8 mouse cellular contexts compared by ENCODE assay signal in the genomic region with DNA sequence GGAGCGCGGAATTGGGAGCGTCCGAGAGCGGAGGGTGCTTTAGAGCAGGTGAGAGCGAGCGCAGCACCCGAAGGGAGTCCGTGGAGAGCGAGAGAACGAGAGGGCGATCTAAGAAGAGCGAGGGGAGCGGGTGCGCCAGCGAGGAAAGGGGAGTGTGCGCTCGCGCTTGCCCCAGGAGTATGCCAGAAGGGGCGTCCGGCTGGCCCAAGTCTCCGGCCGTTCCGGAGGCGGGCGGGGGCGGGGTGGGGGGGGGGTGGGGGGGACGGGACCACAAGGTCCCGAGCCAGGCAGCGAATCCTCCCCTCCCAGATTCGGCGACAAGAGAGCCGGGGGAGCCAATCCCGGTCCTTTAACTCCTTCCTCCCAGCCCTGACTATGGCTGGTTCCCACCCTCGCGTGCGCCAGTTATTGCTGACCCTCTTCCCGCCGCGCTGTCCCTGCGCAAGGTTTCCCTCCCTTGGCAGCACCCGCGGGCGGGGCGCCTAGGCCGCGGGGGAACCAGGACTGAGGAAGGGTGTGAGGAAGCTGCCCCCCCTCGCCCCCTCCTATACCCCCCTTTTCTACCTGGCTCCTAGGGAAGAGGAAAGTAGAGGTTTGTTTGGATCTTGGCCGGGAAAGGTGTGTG. TPM values are rescaled to one million over a fixed set of nuclear protein-coding genes. Genes with fewer than 3 reads are reported as not detected.
DNase-seq lines count a peak whose midpoint lies in the region; ATAC-seq and TF ChIP-seq lines count a peak whose summit lies in the region.

A gene (minus strand): TSS at position 181 of the 625 bp plus-strand sequence.

- H3K4me2 ChIP-seq in hindbrain, embryonic 12.5 days (replicated peaks): peak within 1 kb of the TSS; percentile 90
- peak within 1 kb of the TSS; percentile 96 for H3K4me2 ChIP-seq in limb, embryonic 13.5 days (replicated peaks)
- H3K4me2 ChIP-seq in midbrain, embryonic 12.5 days (replicated peaks): peak within 1 kb of the TSS; percentile 86

- H3K4me3 ChIP-seq in ES-E14 (ENCODE audit: insufficient read depth in 1 of 2, low read depth in 1 of 2, low read length in 2 of 2, poor library complexity in 1 of 2, severe bottlenecking in 1 of 2): peak within 1 kb of the TSS; percentile 73 to 75
- H3K4me3 ChIP-seq in hindbrain, embryonic 12.5 days: peak within 1 kb of the TSS; percentile 48
- peak within 1 kb of the TSS; percentile 54 for H3K4me3 ChIP-seq in limb, embryonic 13.5 days
- peak within 1 kb of the TSS; percentile 53 for H3K4me3 ChIP-seq in midbrain, embryonic 12.5 days

- ATAC-seq in hindbrain, embryonic 12.5 days (ENCODE audit: low FRiP score): peak; percentile 71
- ATAC-seq in limb, embryonic 13.5 days (ENCODE audit: low FRiP score, low read depth): peak; percentile 49
- ATAC-seq in midbrain, embryonic 12.5 days (ENCODE audit: low FRiP score, low read depth): peak; percentile 55

- H3K36me3 ChIP-seq in ES-E14 (ENCODE audit: control insufficient read depth, insufficient read depth, low read length, poor library complexity, severe bottlenecking): no peaks in the 10 kb centered on the region; the same call in 1 of the 2 replicates
- no peaks in the 10 kb centered on the region for H3K36me3 ChIP-seq in hindbrain, embryonic 12.5 days
- no peaks in the 10 kb centered on the region for H3K36me3 ChIP-seq in limb, embryonic 13.5 days
- no peaks in the 10 kb centered on the region for H3K36me3 ChIP-seq in midbrain, embryonic 12.5 days

- WGBS in hindbrain, embryonic 12.5 days: under 1% methylated on average over 35 of the region's 49 CpGs
- under 1% methylated on average over 32 of the region's 49 CpGs for WGBS in limb, embryonic 13.5 days
- WGBS in midbrain, embryonic 12.5 days: 2% methylated on average over 35 of the region's 49 CpGs

- no peak within 1 kb of the TSS for H3K27ac ChIP-seq in ES-E14 (ENCODE audit: insufficient read depth, low read depth, low read length, poor library complexity, severe bottlenecking)
- no peak within 1 kb of the TSS for H3K27ac ChIP-seq in hindbrain, embryonic 12.5 days
- H3K27ac ChIP-seq in limb, embryonic 13.5 days: no peak within 1 kb of the TSS
- no peak within 1 kb of the TSS for H3K27ac ChIP-seq in midbrain, embryonic 12.5 days (replicated peaks)

- peaks cover 54% of the 10 kb centered on the region for H3K27me3 ChIP-seq in hindbrain, embryonic 12.5 days
- peaks cover 64% of the 10 kb centered on the region for H3K27me3 ChIP-seq in limb, embryonic 13.5 days
- peaks cover 66% of the 10 kb centered on the region for H3K27me3 ChIP-seq in midbrain, embryonic 12.5 days

- peak within 1 kb of the TSS; percentile 76 for H3K9ac ChIP-seq in ES-E14 (ENCODE audit: insufficient read depth, low read depth, low read length, poor library complexity, severe bottlenecking)
- H3K9ac ChIP-seq in hindbrain, embryonic 12.5 days: peak within 1 kb of the TSS; percentile 51
- H3K9ac ChIP-seq in limb, embryonic 13.5 days: peak within 1 kb of the TSS; percentile 66
- H3K9ac ChIP-seq in midbrain, embryonic 12.5 days (replicated peaks): peak within 1 kb of the TSS; percentile 46; the same call in 1 of the 2 replicates

- in situ Hi-C loops in ES-E14 (cut with MboI; ENCODE audit: low sequenced_read_pairs in 2 of 2, unreplicated experiment in 2 of 2): loop anchor here in 1 of 2 experiments (5.0 kb wide), 1 partner anchor 48 kb away; no protein-coding TSS in a partner anchor

- DNase-seq in ES-E14 (ENCODE audit: low read depth, low spot score): no peak
- DNase-seq in adrenal gland, postnatal 36 days: peak; percentile 80 to 85
- peak; percentile 34 for DNase-seq in gastrocnemius, adult 18-20 months (ENCODE audit: low spot score)
- DNase-seq in yolk sac, embryonic 10.5 days (ENCODE audit: low spot score): peak; percentile 73
- DNase-seq in layer of hippocampus, adult 9-10 months (ENCODE audit: low spot score): no peak

- no peaks in the 10 kb centered on the region for H3K9me3 ChIP-seq in ES-E14 (ENCODE audit: control insufficient read depth, insufficient read depth, low read depth, low read length)
- H3K9me3 ChIP-seq in hindbrain, embryonic 12.5 days (replicated peaks): no peaks in the 10 kb centered on the region
- no peaks in the 10 kb centered on the region for H3K9me3 ChIP-seq in limb, embryonic 13.5 days
- H3K9me3 ChIP-seq in midbrain, embryonic 12.5 days: no peaks in the 10 kb centered on the region

- no peaks in the 10 kb centered on the region; a peak in 1 of 4 replicates for H3K4me1 ChIP-seq in ES-E14 (ENCODE audit: control insufficient read depth in 2 of 2, insufficient read depth in 2 of 2, low read length in 2 of 2, poor library complexity in 1 of 2)
- peaks cover 12% of the 10 kb centered on the region for H3K4me1 ChIP-seq in hindbrain, embryonic 12.5 days
- H3K4me1 ChIP-seq in limb, embryonic 13.5 days: peaks cover 14% of the 10 kb centered on the region
- H3K4me1 ChIP-seq in midbrain, embryonic 12.5 days: peaks cover 14% of the 10 kb centered on the region

TF ChIP-seq in ES-E14, 5 proteins besides CTCF, POLR2A, EP300 and RAD21:
- TF ChIP-seq ZC3H11A (IDR thresholded peaks at IDR 0.05; ENCODE audit: borderline replicate concordance, low read depth, low read length): no peak
- TF ChIP-seq ZNF384 (IDR thresholded peaks at IDR 0.05; ENCODE audit: low read depth, low read length): no peak
- no peak for TF ChIP-seq MAFK (IDR thresholded peaks at IDR 0.05; ENCODE audit: insufficient read depth, low read depth, low read length)
- TF ChIP-seq HCFC1 (IDR thresholded peaks at IDR 0.05; ENCODE audit: borderline replicate concordance, insufficient read depth, low read length): no peak
- TF ChIP-seq CHD2 (IDR thresholded peaks at IDR 0.05; ENCODE audit: low read depth, low read length): no peak

RNA-seq across cellular contexts. Expression of the gene that starts here (rescaled TPM):
- total RNA-seq in ES-E14 (2012; rRNA removed): 16.4 and 21.6 TPM in 2 replicates
- total RNA-seq in adrenal gland, postnatal 36 days (2021): 100 to 1,000 TPM; 203 to 287 TPM
- total RNA-seq in gastrocnemius, adult 18-20 months (2021): 1 to 10 TPM; 6.0 to 7.1 TPM
- polyA plus RNA-seq in hindbrain, embryonic 12.5 days (2016; fragmentation: Nextera tagmentation; extraction: Ambion mirVana): 3.8 and 4.1 TPM in 2 replicates
- 4.0 and 4.8 TPM in 2 replicates for polyA plus RNA-seq in limb, embryonic 13.5 days (2015; fragmentation: Nextera tagmentation; extraction: Ambion mirVana)
- 2.5 and 2.6 TPM in 2 replicates for polyA plus RNA-seq in midbrain, embryonic 12.5 days (2016; fragmentation: Nextera tagmentation; extraction: Ambion mirVana)

Comparison
In these comparisons a context has a peak if more than half of its experiments do, and no peak if none do; other contexts are left out.
1. DNase-seq: peak in adrenal gland, postnatal 36 days (2 of 2), gastrocnemius, adult 18-20 months (single experiment) and yolk sac, embryonic 10.5 days (single experiment); none in ES-E14 (single experiment) and layer of hippocampus, adult 9-10 months (single experiment).
2. Peak in every context shown above with its lines, with median percentiles within 50 percentile points of each other: H3K4me3 ChIP-seq, H3K9ac ChIP-seq, ATAC-seq and H3K4me2 ChIP-seq.